Mouse (Mus musculus): ENCODE data around the gene Gtf2f1.

GRCm38 (mm10) chr17:56995046-56995445 lies 16.0 kb downstream of the Gtf2f1 start:
- TF ChIP-seq CTCF (IDR thresholded peaks at IDR 0.05; ENCODE audit: extremely low read depth, insufficient read length, insufficient replicate concordance, low read depth, low read length) (no peak), POLR2A (IDR thresholded peaks at IDR 0.05; ENCODE audit: low read depth, low read length) (no peak)

Data from small intestine, adult 2 months (tissue).